Mouse (Mus musculus) bone marrow macrophage, adult 2 months (primary cell): Measurements from ENCODE around the gene Rapgef5.

Source experiments
- CTCF ChIP-seq: IDR thresholded peaks from 2 replicates; pipeline ENCODE4 v1.5.1; 2012; ENCODE audit warnings: low read depth, mild to moderate bottlenecking, low read length, moderate library complexity
- POLR2A ChIP-seq: IDR thresholded peaks from 2 replicates; pipeline ENCODE4 v1.6.1; 2012; ENCODE audit warnings: mild to moderate bottlenecking, low read depth, low read length, borderline replicate concordance

- TF ChIP-seq CTCF, result no peak
- no peak for TF ChIP-seq POLR2A
Observed at GRCm38 (mm10) chr12:117622972-117623371, 106.7 kb downstream of the Rapgef5 start.
